Mouse (Mus musculus) retina, embryonic 14.5 days (tissue): Measurements from ENCODE around the gene Nol4l.

ENCODE experiments used
- DNase-seq: peaks from one replicate; pipeline ENCODE4 v3.0.0-alpha.2; 2015; ENCODE audit warnings: low spot score

The Nol4l gene

GRCm38 (mm10) chr2:153483118-153483983, 46.4 kb downstream of the Nol4l start:
- peak; percentile 75 for DNase-seq

- DNase-seq, result no peak
Observed at GRCm38 (mm10) chr2:153481861-153482120, 48.0 kb downstream of the Nol4l start.

GRCm38 (mm10) chr2:153481108-153481860, 48.5 kb downstream of the Nol4l start:
- no peak for DNase-seq

GRCm38 (mm10) chr2:153479486-153479885, 50.3 kb downstream of the Nol4l start:
- no peak for DNase-seq

- DNase-seq, result peak; percentile 92
Observed at GRCm38 (mm10) chr2:153478583-153478982, 51.2 kb downstream of the Nol4l start.

- no peak for DNase-seq
Observed at GRCm38 (mm10) chr2:153475114-153476112, 54.4 kb downstream of the Nol4l start.

GRCm38 (mm10) chr2:153470983-153471382, 58.8 kb downstream of the Nol4l start:
- DNase-seq, result no peak

GRCm38 (mm10) chr2:153469764-153470163, 60.0 kb downstream of the Nol4l start:
- DNase-seq, result no peak

GRCm38 (mm10) chr2:153469317-153469716, 60.5 kb downstream of the Nol4l start:
- no peak for DNase-seq

- no peak for DNase-seq
Observed at GRCm38 (mm10) chr2:153467372-153467771, 62.4 kb downstream of the Nol4l start.

GRCm38 (mm10) chr2:153463257-153463656, 66.5 kb downstream of the Nol4l start:
- DNase-seq, result no peak

GRCm38 (mm10) chr2:153458022-153458441, 71.7 kb downstream of the Nol4l start:
- peak; percentile 38 for DNase-seq

GRCm38 (mm10) chr2:153457467-153457866, 72.3 kb downstream of the Nol4l start:
- peak; percentile 46 for DNase-seq

- no peak for DNase-seq
Observed at GRCm38 (mm10) chr2:153454841-153455506, 74.8 kb downstream of the Nol4l start.

- DNase-seq, result no peak
Observed at GRCm38 (mm10) chr2:153453961-153454759, 75.6 kb downstream of the Nol4l start.

GRCm38 (mm10) chr2:153448519-153448918, 81.3 kb downstream of the Nol4l start:
- DNase-seq, result no peak

GRCm38 (mm10) chr2:153447719-153448118, 82.1 kb downstream of the Nol4l start:
- DNase-seq, result no peak

GRCm38 (mm10) chr2:153446476-153446875, 83.3 kb downstream of the Nol4l start:
- DNase-seq, result no peak

- DNase-seq, result peak; percentile 90
Observed at GRCm38 (mm10) chr2:153446017-153446408, 83.8 kb downstream of the Nol4l start.

GRCm38 (mm10) chr2:153445137-153446016, 84.4 kb downstream of the Nol4l start:
- DNase-seq, result peak; percentile 66
